Mouse (Mus musculus) adrenal gland (tissue): ENCODE data around the gene Hcn2.
"Not testable (repeated sequence)": the region's sequence is repeated elsewhere in the genome, so short reads cannot be mapped to it uniquely, and the experiment has no call there.

Experiments
- intact Hi-C: fragments of 180-260 bp; cut with DNase I; formaldehyde crosslinking; loops from one replicate; pipeline ENCODE4 v1.15.1; 2025

The Hcn2 gene

DNA sequence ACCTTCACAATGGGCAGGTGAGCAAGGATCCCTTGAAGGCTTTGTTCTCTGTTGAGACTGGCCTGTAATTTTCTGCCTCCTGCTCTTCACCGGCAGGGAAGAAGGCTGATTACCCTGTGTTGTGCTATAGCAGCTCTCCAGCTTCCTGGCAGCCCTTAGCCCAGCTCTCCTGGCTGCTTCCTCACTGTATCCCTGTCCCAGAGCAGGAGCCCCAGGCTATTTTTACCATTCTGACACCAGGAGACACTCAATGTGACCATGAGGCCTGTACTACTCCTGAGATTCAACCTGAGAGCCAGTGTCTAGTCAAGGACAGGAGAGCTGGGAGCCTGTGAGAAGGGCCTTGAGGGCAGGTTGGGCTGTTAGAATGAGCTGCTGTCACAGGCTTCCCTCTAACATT lies 29.7 kb upstream of the Hcn2 start:
- intact Hi-C loops, result no loop called here

DNA sequence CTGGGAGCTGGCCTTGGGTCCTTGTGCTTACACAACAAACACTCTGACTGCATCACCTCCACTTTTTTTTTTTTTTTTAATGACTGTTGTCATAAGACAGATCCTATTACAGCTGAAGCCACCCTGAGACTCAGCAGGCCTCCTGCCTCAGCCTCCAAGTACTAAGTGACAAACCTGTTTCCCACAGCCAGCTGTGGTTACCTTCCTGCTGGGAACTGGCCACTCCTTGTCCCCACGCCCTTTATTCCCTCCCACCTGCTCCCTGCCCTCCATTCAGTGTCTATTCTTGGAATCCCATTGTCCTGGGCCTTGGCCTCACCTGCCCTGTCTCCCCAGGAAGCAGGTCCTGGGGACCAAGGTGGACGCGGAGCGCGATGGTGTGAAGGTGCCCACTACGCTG lies 28.9 kb upstream of the Hcn2 start:
- intact Hi-C loops, result no loop called here

DNA sequence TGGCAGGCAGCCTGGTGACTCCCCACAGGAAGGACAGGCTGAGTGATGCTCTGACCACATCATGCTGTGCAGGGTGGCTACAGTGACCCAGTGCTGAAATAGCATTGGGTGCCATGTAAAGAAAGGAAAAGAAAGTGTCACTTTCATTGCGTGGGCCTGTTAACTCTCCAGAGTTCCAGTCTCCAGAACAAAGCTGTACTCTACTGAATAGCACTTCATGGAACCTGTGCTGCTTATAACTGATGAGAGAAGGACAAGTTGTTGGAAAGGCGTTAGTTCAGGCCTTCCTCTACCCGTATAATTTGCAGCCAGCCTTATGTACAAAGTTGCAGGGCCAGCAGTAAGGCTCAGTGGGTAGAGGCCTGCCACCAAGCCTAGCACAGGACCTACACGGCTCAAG lies 27.7 kb upstream of the Hcn2 start, which contains the start of gene Gzmm:
Gene Gzmm (plus strand): TSS at position 301 of the 400 bp plus-strand sequence.
- intact Hi-C loops, result no loop called here

- intact Hi-C loops, result no loop called here
Observed at GRCm38 (mm10) chr10:79689178-79689577, 27.3 kb upstream of the Hcn2 start.

- intact Hi-C loops, result no loop called here
Observed at GRCm38 (mm10) chr10:79691986-79692548, 24.4 kb upstream of the Hcn2 start.

DNA sequence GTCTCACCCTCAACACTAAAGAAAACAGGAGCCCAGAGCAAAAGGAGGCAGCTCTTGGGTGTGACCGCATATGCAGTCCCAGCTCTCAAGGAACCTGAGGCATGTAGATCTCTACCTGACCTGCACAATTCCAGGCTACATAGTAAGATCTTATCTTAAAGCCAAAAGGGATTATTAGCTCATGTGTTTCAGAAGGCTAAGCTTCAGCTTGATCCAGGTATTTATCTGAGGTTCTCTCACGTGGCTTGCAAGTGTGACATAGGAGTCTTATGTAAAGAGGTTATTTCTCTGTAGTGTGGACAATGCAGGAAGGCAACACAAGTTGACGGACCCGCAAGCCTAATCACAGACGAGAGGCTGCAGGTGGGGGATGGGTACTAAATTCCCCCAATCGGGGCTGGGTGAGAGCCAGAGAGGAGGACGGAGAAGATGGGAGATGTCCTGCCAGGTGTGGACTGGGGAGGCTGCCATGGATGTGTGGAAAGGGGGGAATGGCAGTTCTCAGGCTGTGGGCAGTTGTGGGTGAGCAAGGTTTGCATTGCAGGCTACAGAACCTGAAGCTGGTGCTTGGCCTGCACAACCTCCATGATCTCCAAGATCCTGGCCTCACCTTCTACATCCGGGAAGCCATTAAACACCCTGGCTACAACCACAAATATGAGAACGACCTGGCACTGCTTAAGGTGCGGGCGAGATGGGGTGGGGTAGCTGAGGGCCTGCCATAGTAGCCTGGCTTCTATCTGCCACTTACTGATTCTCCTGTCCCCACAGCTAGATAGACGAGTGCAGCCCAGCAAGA lies 22.7 kb upstream of the Hcn2 start:
- intact Hi-C loops, result no loop called here

GRCm38 (mm10) chr10:79694379-79694655 lies 22.1 kb upstream of the Hcn2 start:
- intact Hi-C loops, result no loop called here

DNA sequence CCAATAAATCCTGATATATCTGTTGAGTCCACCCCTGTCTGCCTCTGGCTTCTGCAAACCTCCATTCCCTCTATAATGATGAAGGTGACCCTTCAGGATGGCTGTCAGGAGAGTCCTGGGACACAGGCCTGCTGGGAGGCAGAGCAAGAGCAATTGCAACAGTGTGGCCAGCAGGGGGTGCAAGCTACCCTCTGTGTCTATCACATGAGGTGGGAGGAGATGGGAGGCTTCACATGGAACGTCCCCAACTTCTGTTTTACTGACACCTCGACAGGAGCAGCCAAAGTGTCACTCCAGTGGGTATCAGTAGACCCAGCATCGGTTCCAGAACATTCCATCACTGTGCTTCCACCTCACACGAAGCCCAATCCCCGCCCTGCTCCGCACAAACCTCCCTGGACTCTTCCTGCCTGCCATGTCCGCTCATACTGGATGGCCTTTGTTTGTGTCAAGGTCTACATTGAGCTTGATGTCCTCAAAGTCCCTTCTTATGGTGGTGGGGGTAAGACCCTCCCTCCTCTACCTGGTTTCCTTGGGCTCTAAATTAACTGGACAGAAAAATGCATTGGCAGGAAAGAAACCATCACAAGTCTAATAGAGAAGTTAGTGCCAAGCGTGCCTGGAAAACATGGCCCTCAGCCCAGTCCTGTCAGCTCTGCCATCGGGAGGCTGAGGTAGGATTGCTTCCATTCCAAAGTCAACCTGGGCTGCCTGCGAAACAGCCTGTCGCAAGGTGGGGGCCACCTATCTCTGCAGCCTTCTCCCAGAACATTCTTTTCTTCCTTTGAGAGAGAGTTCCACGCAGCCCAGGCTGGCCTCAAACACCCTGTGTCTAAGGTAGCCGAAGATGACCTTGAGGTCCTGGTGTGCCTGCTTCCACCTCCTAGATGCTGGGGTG lies 21.0 kb upstream of the Hcn2 start:
- intact Hi-C loops, result loop anchor here (5.0 kb wide), 1 partner anchor 92 kb away; no protein-coding TSS in a partner anchor

GRCm38 (mm10) chr10:79696129-79696651 lies 20.2 kb upstream of the Hcn2 start:
- intact Hi-C loops, result loop anchor here (5.0 kb wide), 1 partner anchor 91 kb away; no protein-coding TSS in a partner anchor

DNA sequence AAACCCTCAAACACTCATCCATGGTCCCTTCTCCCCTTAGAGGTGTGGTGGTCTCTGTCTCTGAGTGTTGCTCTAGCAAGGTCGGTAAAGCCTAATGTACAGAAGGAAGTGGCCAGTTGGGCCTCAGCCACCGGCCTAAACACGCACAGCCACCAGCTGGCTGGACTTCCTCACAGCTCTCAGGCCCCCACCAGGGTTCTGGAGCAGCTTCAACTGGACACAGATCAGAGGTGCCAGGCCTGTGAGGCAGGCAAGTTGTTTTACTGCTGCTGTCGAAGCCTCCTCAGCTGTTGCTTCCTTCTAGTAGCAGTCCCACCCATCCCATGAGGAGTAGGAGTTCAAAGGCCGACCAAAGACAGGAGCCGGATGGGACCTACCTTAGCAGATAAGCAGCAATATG lies 18.5 kb upstream of the Hcn2 start:
- intact Hi-C loops, result loop anchor here (5.0 kb wide), 1 partner anchor 89 kb away; no protein-coding TSS in a partner anchor

- intact Hi-C loops, result loop anchor here (5.0 kb wide), 1 partner anchor 89 kb away; no protein-coding TSS in a partner anchor
Observed at GRCm38 (mm10) chr10:79698459-79698858, 18.0 kb upstream of the Hcn2 start.

DNA sequence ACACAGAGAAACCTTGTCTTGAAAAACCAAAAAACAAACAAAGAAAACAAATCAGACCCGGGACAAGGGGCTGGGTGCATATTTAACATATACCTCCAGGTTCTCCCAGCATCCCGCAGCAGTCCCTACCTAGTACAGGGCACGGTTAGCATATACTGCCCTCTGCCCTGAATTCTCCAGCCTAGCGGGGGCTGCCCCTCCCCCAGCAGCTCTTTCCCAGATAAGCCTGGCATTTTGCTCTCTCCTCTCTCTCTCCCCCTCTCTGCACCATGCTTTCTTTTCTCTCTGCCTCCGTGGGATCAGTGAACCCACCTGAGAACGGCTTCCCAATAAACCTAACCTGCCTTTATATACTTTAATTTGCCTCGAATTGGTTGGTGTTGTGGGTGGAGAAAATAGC lies 15.8 kb upstream of the Hcn2 start:
- intact Hi-C loops, result no loop called here

DNA sequence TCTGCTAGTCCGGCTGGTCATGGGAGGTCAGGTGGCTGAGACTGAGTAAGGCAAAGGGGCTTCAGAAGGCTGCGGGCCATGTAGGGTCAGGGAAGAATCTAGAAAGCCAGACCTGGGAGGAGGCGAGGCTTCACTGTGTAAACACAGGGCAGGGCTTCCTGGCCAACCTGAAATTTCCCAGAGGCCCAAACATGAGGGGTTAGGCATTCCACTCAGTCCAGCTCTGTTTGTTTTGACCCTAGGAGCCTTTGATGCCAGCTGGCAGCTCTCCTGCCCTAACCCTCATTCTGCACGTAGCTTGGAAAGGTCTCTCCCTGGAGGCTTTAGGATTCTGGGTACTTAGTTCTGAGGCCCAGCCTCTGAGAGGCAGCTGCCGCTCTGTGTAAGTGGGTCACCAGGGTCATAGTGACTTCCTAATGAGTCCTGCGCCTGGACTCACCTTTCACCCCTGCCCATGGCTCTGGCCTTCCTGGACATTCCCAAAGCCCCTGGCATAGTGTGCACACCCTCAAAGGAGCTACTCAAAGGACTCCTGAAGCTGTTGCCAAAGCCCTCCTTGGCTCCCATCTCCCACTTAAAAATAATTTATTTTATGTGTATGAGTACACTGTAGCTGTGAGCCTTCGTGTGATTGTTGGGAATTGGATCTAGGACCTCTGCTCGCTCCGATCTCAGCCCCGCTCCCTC lies 14.8 kb upstream of the Hcn2 start:
- intact Hi-C loops, result no loop called here

GRCm38 (mm10) chr10:79702970-79703369 lies 13.5 kb upstream of the Hcn2 start:
- intact Hi-C loops, result not testable (repeated sequence)

GRCm38 (mm10) chr10:79703541-79703940 lies 12.9 kb upstream of the Hcn2 start:
- intact Hi-C loops, result no loop called here

- intact Hi-C loops, result no loop called here
Observed at GRCm38 (mm10) chr10:79704065-79704969, 12.1 kb upstream of the Hcn2 start, which contains the start of gene Bsg. Gene Bsg, plus strand, starts transcription at chr10:79704491.

- intact Hi-C loops, result loop anchor here (5.0 kb wide), 1 partner anchor 77 kb away; no protein-coding TSS in a partner anchor
Observed at GRCm38 (mm10) chr10:79704970-79705360, 11.5 kb upstream of the Hcn2 start.

- intact Hi-C loops, result loop anchor here (5.0 kb wide), 1 partner anchor 76 kb away; no protein-coding TSS in a partner anchor
Observed at GRCm38 (mm10) chr10:79705951-79706350, 10.5 kb upstream of the Hcn2 start.

GRCm38 (mm10) chr10:79706406-79707094 lies 9.9 kb upstream of the Hcn2 start:
- intact Hi-C loops, result loop anchor here (5.0 kb wide), 1 partner anchor 76 kb away; no protein-coding TSS in a partner anchor
